Mouse (Mus musculus): ENCODE results near the gene Sbf2. TPM values are rescaled to one million over a fixed set of nuclear protein-coding genes. Genes with fewer than 3 reads are reported as not detected.

Sbf2 gene
- polyA plus RNA-seq, 1 experiment from 2014 or later, result 38.4 TPM

GRCm38 (mm10) chr7:110288731-110289191 lies 326.0 kb downstream of the Sbf2 start:
- peaks cover 8% of the 10 kb centered on the region; the same call in 1 of the 2 replicates for H3K36me3 ChIP-seq (ENCODE audit: control insufficient read depth, insufficient read depth, low read length)
- H3K4me1 ChIP-seq (ENCODE audit: control insufficient read depth in 2 of 2, insufficient read depth in 2 of 2, low read length in 2 of 2), result peaks cover 20 to 25% of the 10 kb centered on the region in 2 experiments
- peak overlapping the region; percentile 31; the same call in 1 of the 2 replicates for H3K9ac ChIP-seq (ENCODE audit: low read length)
- H3K9me3 ChIP-seq (ENCODE audit: control insufficient read depth, low read length), result no peaks in the 10 kb centered on the region
- no peak overlapping the region for H3K4me3 ChIP-seq (ENCODE audit: control insufficient read depth in 1 of 2, insufficient read depth in 1 of 2, low read depth in 1 of 2, low read length in 2 of 2)
- H3K27ac ChIP-seq (replicated peaks in 1 of 2; ENCODE audit: control insufficient read depth in 1 of 2, insufficient read depth in 1 of 2, low read depth in 2 of 2, low read length in 2 of 2), result peak overlapping the region; percentile 67 to 77
- 44% methylated on average over 6 of the region's 6 CpGs for WGBS
- no peaks in the 10 kb centered on the region for H3K27me3 ChIP-seq (ENCODE audit: control insufficient read depth, insufficient read depth, low read length)
- peak; percentile 70 for ATAC-seq (ENCODE audit: insufficient number of reproducible peaks, insufficient read depth, low FRiP score, low read depth)
- no peak overlapping the region for H3K4me2 ChIP-seq (ENCODE audit: low read length)

GRCm38 (mm10) chr7:110288191-110288604 lies 326.5 kb downstream of the Sbf2 start:
- peaks cover 8% of the 10 kb centered on the region; the same call in 1 of the 2 replicates for H3K36me3 ChIP-seq (ENCODE audit: control insufficient read depth, insufficient read depth, low read length)
- H3K27ac ChIP-seq (replicated peaks in 1 of 2; ENCODE audit: control insufficient read depth in 1 of 2, insufficient read depth in 1 of 2, low read depth in 2 of 2, low read length in 2 of 2), result peak overlapping the region; percentile 67 to 77
- no peak overlapping the region for H3K4me2 ChIP-seq (ENCODE audit: low read length)
- WGBS, result 56% methylated on average over 4 of the region's 4 CpGs
- ATAC-seq (ENCODE audit: insufficient number of reproducible peaks, insufficient read depth, low FRiP score, low read depth), result no peak; the same call in 1 of the 2 replicates
- H3K4me1 ChIP-seq (ENCODE audit: control insufficient read depth in 2 of 2, insufficient read depth in 2 of 2, low read length in 2 of 2), result peaks cover 20 to 25% of the 10 kb centered on the region in 2 experiments
- no peaks in the 10 kb centered on the region for H3K27me3 ChIP-seq (ENCODE audit: control insufficient read depth, insufficient read depth, low read length)
- H3K9me3 ChIP-seq (ENCODE audit: control insufficient read depth, low read length), result no peaks in the 10 kb centered on the region
- H3K9ac ChIP-seq (ENCODE audit: low read length), result peak overlapping the region; percentile 31; the same call in 1 of the 2 replicates
- no peak overlapping the region for H3K4me3 ChIP-seq (ENCODE audit: control insufficient read depth in 1 of 2, insufficient read depth in 1 of 2, low read depth in 1 of 2, low read length in 2 of 2)

DNA sequence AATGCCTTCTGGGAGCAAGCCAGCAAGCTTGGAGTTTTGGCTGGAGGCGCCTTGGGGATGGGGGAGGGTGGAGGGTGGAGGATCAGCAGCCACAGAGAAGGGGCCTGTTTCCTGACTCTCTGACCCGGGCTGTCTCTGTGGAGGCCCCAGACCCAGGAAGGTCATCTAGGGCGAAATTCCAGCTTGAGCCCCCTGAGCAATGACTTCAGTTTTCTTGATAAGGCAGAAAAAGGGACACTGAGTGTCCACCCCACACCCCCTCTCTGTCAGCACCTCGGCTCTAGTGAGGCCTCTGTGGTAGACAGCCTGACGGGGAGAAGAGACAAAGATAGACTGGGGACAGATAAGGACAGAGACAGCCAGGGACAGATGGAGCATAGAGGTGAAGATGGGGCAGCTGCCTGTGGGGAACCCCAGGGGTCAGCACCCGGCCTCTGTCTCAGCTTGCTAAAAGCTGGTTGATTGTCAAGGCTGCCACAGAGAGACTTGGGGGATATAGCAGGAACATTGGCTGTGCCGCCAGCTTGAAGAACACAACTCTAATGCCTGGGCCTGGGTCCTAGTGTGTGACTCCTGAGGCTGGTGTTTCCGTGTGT lies 327.1 kb downstream of the Sbf2 start:
- Histone ChIP-seq H3K4me1 (ENCODE audit: control insufficient read depth in 2 of 2, insufficient read depth in 2 of 2, low read length in 2 of 2) (peaks cover 20 to 25% of the 10 kb centered on the region in 2 experiments), H3K9me3 (ENCODE audit: control insufficient read depth, low read length) (no peaks in the 10 kb centered on the region), H3K4me3 (ENCODE audit: control insufficient read depth in 1 of 2, insufficient read depth in 1 of 2, low read depth in 1 of 2, low read length in 2 of 2) (no peak overlapping the region), H3K4me2 (ENCODE audit: low read length) (0 out of 2 replicates have a peak overlapping the region, but pooled peaks have one; percentile 16), H3K27me3 (ENCODE audit: control insufficient read depth, insufficient read depth, low read length) (no peaks in the 10 kb centered on the region), H3K36me3 (ENCODE audit: control insufficient read depth, insufficient read depth, low read length) (peaks cover 11% of the 10 kb centered on the region), H3K9ac (ENCODE audit: low read length) (peak overlapping the region; percentile 41; the same call in 1 of the 2 replicates), H3K27ac (replicated peaks in 1 of 2; ENCODE audit: control insufficient read depth in 1 of 2, insufficient read depth in 1 of 2, low read depth in 2 of 2, low read length in 2 of 2) (peak overlapping the region; percentile 67 to 77)
- ATAC-seq (ENCODE audit: insufficient number of reproducible peaks, insufficient read depth, low FRiP score, low read depth), result 0 out of 2 replicates have a peak, but pooled peaks have one; percentile 11
- WGBS, result 22% methylated on average over 8 of the region's 8 CpGs

DNA sequence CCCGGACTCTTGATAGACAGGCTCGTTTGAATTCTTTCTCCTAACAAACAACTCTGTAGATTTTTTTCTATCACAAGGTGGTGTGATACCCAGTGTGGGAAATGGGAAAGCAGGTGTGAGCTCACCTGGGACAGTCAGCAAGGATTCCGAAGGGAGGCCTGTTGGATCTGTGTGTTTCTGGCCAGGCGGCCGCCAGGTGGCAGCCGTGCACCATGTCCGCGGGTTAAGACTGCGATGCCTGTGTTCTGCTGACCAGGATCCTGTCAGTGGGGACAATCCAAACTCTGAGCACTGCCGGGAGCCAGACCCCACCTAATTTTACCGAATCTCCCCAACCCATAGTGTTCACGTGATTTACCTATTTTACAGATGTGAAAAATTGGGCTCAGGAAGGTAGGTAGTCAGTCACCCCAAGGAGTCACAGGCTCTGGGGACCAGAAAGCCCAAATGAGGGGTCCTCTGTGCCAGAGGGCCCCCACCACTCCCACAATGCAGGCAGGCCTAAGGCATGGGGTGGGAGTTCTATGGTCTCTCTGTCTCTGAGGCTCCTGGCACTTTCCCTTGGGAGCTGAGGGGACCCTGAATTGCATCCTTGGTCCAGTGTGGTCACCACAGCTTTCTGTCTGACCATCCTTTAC lies 327.8 kb downstream of the Sbf2 start:
- Histone ChIP-seq H3K27ac (replicated peaks in 1 of 2; ENCODE audit: control insufficient read depth in 1 of 2, insufficient read depth in 1 of 2, low read depth in 2 of 2, low read length in 2 of 2) (peak overlapping the region in 1 of 2 experiments; percentile 77; a peak in 2 of 4 replicates), H3K9ac (ENCODE audit: low read length) (peak overlapping the region; percentile 41; the same call in 1 of the 2 replicates), H3K4me1 (ENCODE audit: control insufficient read depth in 2 of 2, insufficient read depth in 2 of 2, low read length in 2 of 2) (peaks cover 20 to 25% of the 10 kb centered on the region in 2 experiments), H3K36me3 (ENCODE audit: control insufficient read depth, insufficient read depth, low read length) (peaks cover 17% of the 10 kb centered on the region), H3K9me3 (ENCODE audit: control insufficient read depth, low read length) (no peaks in the 10 kb centered on the region), H3K4me2 (ENCODE audit: low read length) (0 out of 2 replicates have a peak overlapping the region, but pooled peaks have one; percentile 16), H3K4me3 (ENCODE audit: control insufficient read depth in 1 of 2, insufficient read depth in 1 of 2, low read depth in 1 of 2, low read length in 2 of 2) (no peak overlapping the region), H3K27me3 (ENCODE audit: control insufficient read depth, insufficient read depth, low read length) (no peaks in the 10 kb centered on the region)
- ATAC-seq (ENCODE audit: insufficient number of reproducible peaks, insufficient read depth, low FRiP score, low read depth), result 0 out of 2 replicates have a peak, but pooled peaks have one; percentile 58
- WGBS, result 6% methylated on average over 12 of the region's 12 CpGs

GRCm38 (mm10) chr7:110286198-110286732 lies 328.5 kb downstream of the Sbf2 start:
- 78% methylated on average over 8 of the region's 8 CpGs for WGBS
- H3K4me2 ChIP-seq (ENCODE audit: low read length), result no peak overlapping the region
- H3K9ac ChIP-seq (ENCODE audit: low read length), result no peak overlapping the region
- H3K9me3 ChIP-seq (ENCODE audit: control insufficient read depth, low read length), result no peaks in the 10 kb centered on the region
- ATAC-seq (ENCODE audit: insufficient number of reproducible peaks, insufficient read depth, low FRiP score, low read depth), result no peak
- H3K27ac ChIP-seq (replicated peaks in 1 of 2; ENCODE audit: control insufficient read depth in 1 of 2, insufficient read depth in 1 of 2, low read depth in 2 of 2, low read length in 2 of 2), result no peak overlapping the region
- peaks cover 20 to 25% of the 10 kb centered on the region in 2 experiments for H3K4me1 ChIP-seq (ENCODE audit: control insufficient read depth in 2 of 2, insufficient read depth in 2 of 2, low read length in 2 of 2)
- H3K27me3 ChIP-seq (ENCODE audit: control insufficient read depth, insufficient read depth, low read length), result no peaks in the 10 kb centered on the region
- H3K36me3 ChIP-seq (ENCODE audit: control insufficient read depth, insufficient read depth, low read length), result peaks cover 24% of the 10 kb centered on the region
- H3K4me3 ChIP-seq (ENCODE audit: control insufficient read depth in 1 of 2, insufficient read depth in 1 of 2, low read depth in 1 of 2, low read length in 2 of 2), result no peak overlapping the region

GRCm38 (mm10) chr7:110285849-110286151 lies 328.9 kb downstream of the Sbf2 start:
- Histone ChIP-seq H3K4me2 (ENCODE audit: low read length) (no peak overlapping the region), H3K4me3 (ENCODE audit: control insufficient read depth in 1 of 2, insufficient read depth in 1 of 2, low read depth in 1 of 2, low read length in 2 of 2) (no peak overlapping the region), H3K9me3 (ENCODE audit: control insufficient read depth, low read length) (no peaks in the 10 kb centered on the region), H3K27me3 (ENCODE audit: control insufficient read depth, insufficient read depth, low read length) (no peaks in the 10 kb centered on the region), H3K36me3 (ENCODE audit: control insufficient read depth, insufficient read depth, low read length) (peaks cover 29% of the 10 kb centered on the region), H3K27ac (replicated peaks in 1 of 2; ENCODE audit: control insufficient read depth in 1 of 2, insufficient read depth in 1 of 2, low read depth in 2 of 2, low read length in 2 of 2) (no peak overlapping the region), H3K9ac (ENCODE audit: low read length) (no peak overlapping the region), H3K4me1 (ENCODE audit: control insufficient read depth in 2 of 2, insufficient read depth in 2 of 2, low read length in 2 of 2) (peaks cover 20 to 25% of the 10 kb centered on the region in 2 experiments)
- ATAC-seq (ENCODE audit: insufficient number of reproducible peaks, insufficient read depth, low FRiP score, low read depth), result no peak
- WGBS, result 59% methylated on average over 3 of the region's 3 CpGs

DNA sequence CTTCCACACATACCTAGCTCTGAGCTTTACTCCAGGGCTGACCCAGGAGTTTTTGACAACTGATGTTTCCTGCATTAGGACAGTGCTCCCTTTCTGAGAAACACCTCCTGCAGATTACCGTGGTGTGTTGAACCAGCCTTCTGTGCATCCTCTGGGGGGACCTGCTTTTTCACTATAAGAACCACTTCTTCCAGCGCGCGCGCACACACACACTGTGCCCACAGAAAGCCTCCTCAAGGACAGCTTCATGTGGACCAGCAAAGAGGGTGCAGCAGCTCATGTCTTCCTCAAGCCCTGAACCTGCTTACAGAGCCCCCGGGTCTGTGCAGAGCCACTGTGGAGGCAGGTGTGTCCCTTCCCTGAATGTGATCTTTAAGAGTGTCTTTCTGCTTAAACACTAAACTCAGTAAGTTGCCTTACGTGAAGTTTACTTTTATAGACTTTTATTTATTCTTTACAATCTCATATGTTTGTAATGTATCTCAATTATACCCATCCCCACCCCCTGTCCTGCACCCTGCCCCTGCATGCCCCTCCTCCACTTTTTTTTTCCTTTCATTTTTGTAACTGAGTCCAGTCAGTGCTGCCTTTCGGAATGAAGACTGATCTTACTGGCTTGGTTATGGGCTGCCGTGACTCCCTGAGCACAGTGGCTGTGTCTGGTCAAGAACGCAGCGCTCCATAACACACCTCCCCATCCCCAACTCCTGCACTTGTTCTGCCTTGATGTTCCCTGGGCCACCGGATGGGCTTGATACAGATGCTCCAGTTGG lies 329.5 kb downstream of the Sbf2 start:
- Histone ChIP-seq H3K4me3 (ENCODE audit: control insufficient read depth in 1 of 2, insufficient read depth in 1 of 2, low read depth in 1 of 2, low read length in 2 of 2) (no peak overlapping the region), H3K36me3 (ENCODE audit: control insufficient read depth, insufficient read depth, low read length) (peaks cover 34% of the 10 kb centered on the region), H3K9me3 (ENCODE audit: control insufficient read depth, low read length) (no peaks in the 10 kb centered on the region), H3K27ac (replicated peaks in 1 of 2; ENCODE audit: control insufficient read depth in 1 of 2, insufficient read depth in 1 of 2, low read depth in 2 of 2, low read length in 2 of 2) (no peak overlapping the region), H3K27me3 (ENCODE audit: control insufficient read depth, insufficient read depth, low read length) (no peaks in the 10 kb centered on the region), H3K4me1 (ENCODE audit: control insufficient read depth in 2 of 2, insufficient read depth in 2 of 2, low read length in 2 of 2) (peaks cover 20 to 25% of the 10 kb centered on the region in 2 experiments), H3K9ac (ENCODE audit: low read length) (no peak overlapping the region), H3K4me2 (ENCODE audit: low read length) (no peak overlapping the region)
- ATAC-seq (ENCODE audit: insufficient number of reproducible peaks, insufficient read depth, low FRiP score, low read depth), result no peak
- 88% methylated on average over 12 of the region's 12 CpGs for WGBS

Measured in heart, embryonic 14.5 days (tissue).